Mouse (Mus musculus): ENCODE measurements around the gene Apopt1. TPM values are rescaled to one million over a fixed set of nuclear protein-coding genes. Genes with fewer than 3 reads are reported as not detected.

Apopt1 gene
- polyA plus RNA-seq, 1 experiment from 2014 or later = 55.4 TPM

DNA sequence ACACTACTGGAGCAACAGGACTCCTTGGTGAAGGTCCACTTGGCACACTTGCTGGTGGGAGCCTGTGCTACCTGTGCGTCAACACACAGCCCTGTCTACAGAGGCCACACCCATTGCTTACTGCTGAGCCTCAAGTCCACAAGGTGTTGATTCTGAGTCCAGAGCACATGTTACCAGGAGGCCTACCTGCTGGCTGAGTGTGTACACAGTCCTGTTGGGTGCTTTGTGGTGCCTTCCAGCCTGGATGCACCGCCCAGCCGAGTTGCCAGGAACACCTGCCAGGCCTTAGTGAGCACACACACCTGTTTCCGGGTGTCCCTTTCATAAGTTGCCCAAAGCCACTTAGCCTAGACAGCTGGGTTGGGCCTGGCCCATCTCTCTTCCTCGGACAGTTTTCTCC lies 90.5 kb downstream of the Apopt1 start:
- Histone ChIP-seq H3K9me3 (ENCODE audit: control insufficient read depth, low read length) (no peaks in the 10 kb centered on the region), H3K4me3 (ENCODE audit: low read depth, low read length) (no peak overlapping the region), H3K27me3 (ENCODE audit: control insufficient read depth, insufficient read depth, low read length) (no peaks in the 10 kb centered on the region), H3K27ac (ENCODE audit: low read depth, low read length) (no peak overlapping the region), H3K4me2 (ENCODE audit: low read depth, low read length, severe bottlenecking) (no peak overlapping the region), H3K4me1 (replicated peaks; ENCODE audit: control insufficient read depth, insufficient read depth, low read length) (no peaks in the 10 kb centered on the region), H3K36me3 (ENCODE audit: control insufficient read depth, insufficient read depth, low read length) (peaks cover 10% of the 10 kb centered on the region), H3K9ac (ENCODE audit: low read length) (no peak overlapping the region)
- WGBS = 94% methylated on average over 5 of the region's 5 CpGs
- DNase-seq (ENCODE audit: low spot score) (no peak), ATAC-seq (replicated peaks; ENCODE audit: low FRiP score) (no peak)

Other genes with a start within 250 kb of the Apopt1 start
- 4.7 and 5.0 TPM in 2 replicates for gene Gm266, start 227.4 kb upstream of the Apopt1 start, polyA plus RNA-seq (2014; fragmentation: Nextera tagmentation; extraction: Ambion mirVana)
- 673 and 736 TPM in 2 replicates for gene Eif5, start 175.2 kb upstream of the Apopt1 start, polyA plus RNA-seq (2014; fragmentation: Nextera tagmentation; extraction: Ambion mirVana)
- gene Mark3, start 138.7 kb upstream of the Apopt1 start, polyA plus RNA-seq (2014; fragmentation: Nextera tagmentation; extraction: Ambion mirVana) = 69.1 and 81.1 TPM in 2 replicates
- 2,325 and 2,523 TPM in 2 replicates for gene Ckb, start 40.9 kb upstream of the Apopt1 start, polyA plus RNA-seq (2014; fragmentation: Nextera tagmentation; extraction: Ambion mirVana)
- 12.9 and 15.6 TPM in 2 replicates for gene Trmt61a, start 35.2 kb upstream of the Apopt1 start, polyA plus RNA-seq (2014; fragmentation: Nextera tagmentation; extraction: Ambion mirVana)
- 65.2 and 67.7 TPM in 2 replicates for gene Bag5, start within 50 bp of the Apopt1 start, polyA plus RNA-seq (2014; fragmentation: Nextera tagmentation; extraction: Ambion mirVana)
- gene Klc1, start 45.6 kb downstream of the Apopt1 start, polyA plus RNA-seq (2014; fragmentation: Nextera tagmentation; extraction: Ambion mirVana) = 226 and 247 TPM in 2 replicates
- gene Xrcc3, start 100.6 kb downstream of the Apopt1 start, polyA plus RNA-seq (2014; fragmentation: Nextera tagmentation; extraction: Ambion mirVana) = 19.6 and 20.1 TPM in 2 replicates
- 66.5 and 68.4 TPM in 2 replicates for gene Zfyve21, start 100.9 kb downstream of the Apopt1 start, polyA plus RNA-seq (2014; fragmentation: Nextera tagmentation; extraction: Ambion mirVana)
- gene Ppp1r13b, start 194.8 kb downstream of the Apopt1 start, polyA plus RNA-seq (2014; fragmentation: Nextera tagmentation; extraction: Ambion mirVana) = 6.3 and 7.6 TPM in 2 replicates

All from forebrain, embryonic 11.5 days (tissue).